Mouse (Mus musculus) right cerebral cortex, postnatal 36 days (tissue): Measurements from ENCODE around the gene Actr2.
"Not testable (repeated sequence)": the region's sequence is repeated elsewhere in the genome, so short reads cannot be mapped to it uniquely, and the experiment has no call there.

Source experiments
- DNase-seq, 2 experiments: peaks; one replicate each; pipeline ENCODE4 v3.0.0; 2022; ENCODE audit warnings: low spot score in 2 of 2, mixed read lengths in 1 of 2

Actr2 gene

GRCm38 (mm10) chr11:20052814-20053536 lies 59.7 kb downstream of the Actr2 start:
- DNase-seq: no peak

GRCm38 (mm10) chr11:20045586-20045985 lies 67.1 kb downstream of the Actr2 start:
- no peak for DNase-seq

GRCm38 (mm10) chr11:20043256-20043655 lies 69.5 kb downstream of the Actr2 start:
- peak; percentile 36 to 50 for DNase-seq

GRCm38 (mm10) chr11:20042106-20042505 lies 70.6 kb downstream of the Actr2 start:
- peak in 1 of 2 experiments; percentile 44 for DNase-seq

- DNase-seq: no peak
Observed at GRCm38 (mm10) chr11:20041164-20041920, 71.4 kb downstream of the Actr2 start.

- peak; percentile 72 to 80 for DNase-seq
Observed at GRCm38 (mm10) chr11:20038723-20039122, 74.0 kb downstream of the Actr2 start.

GRCm38 (mm10) chr11:20037739-20038138 lies 75.0 kb downstream of the Actr2 start:
- no peak for DNase-seq

- DNase-seq: peak in 1 of 2 experiments; percentile 40
Observed at GRCm38 (mm10) chr11:20035972-20036371, 76.7 kb downstream of the Actr2 start.

- DNase-seq: peak; percentile 74 to 77
Observed at GRCm38 (mm10) chr11:20035343-20035928, 77.3 kb downstream of the Actr2 start.

GRCm38 (mm10) chr11:20034337-20034947 lies 78.3 kb downstream of the Actr2 start:
- no peak for DNase-seq

- DNase-seq: no peak
Observed at GRCm38 (mm10) chr11:20033541-20034160, 79.1 kb downstream of the Actr2 start.

- DNase-seq: no peak
Observed at GRCm38 (mm10) chr11:20031536-20031935, 81.2 kb downstream of the Actr2 start.

- DNase-seq: not testable (repeated sequence)
Observed at GRCm38 (mm10) chr11:20030973-20031372, 81.7 kb downstream of the Actr2 start.

- DNase-seq: no peak
Observed at GRCm38 (mm10) chr11:20029014-20029413, 83.7 kb downstream of the Actr2 start.

- DNase-seq: no peak
Observed at GRCm38 (mm10) chr11:20028396-20028795, 84.3 kb downstream of the Actr2 start.

GRCm38 (mm10) chr11:20027719-20028118 lies 85.0 kb downstream of the Actr2 start:
- no peak for DNase-seq

GRCm38 (mm10) chr11:20025899-20026298 lies 86.8 kb downstream of the Actr2 start:
- DNase-seq: no peak

GRCm38 (mm10) chr11:20022911-20023482 lies 89.7 kb downstream of the Actr2 start:
- no peak for DNase-seq

- no peak for DNase-seq
Observed at GRCm38 (mm10) chr11:20022462-20022861, 90.3 kb downstream of the Actr2 start.

GRCm38 (mm10) chr11:20020720-20021119 lies 92.0 kb downstream of the Actr2 start:
- DNase-seq: no peak

- no peak for DNase-seq
Observed at GRCm38 (mm10) chr11:20018905-20019304, 93.8 kb downstream of the Actr2 start.
